Mouse (Mus musculus): ENCODE results near the gene Zwilch. TPM values are rescaled to one million over a fixed set of nuclear protein-coding genes. Genes with fewer than 3 reads are reported as not detected.
"Not testable (repeated sequence)": the region's sequence is repeated elsewhere in the genome, so short reads cannot be mapped to it uniquely, and the experiment has no call there.

The Zwilch gene
- polyA plus RNA-seq, 1 experiment from 2014 or later = 49.2 TPM

DNA sequence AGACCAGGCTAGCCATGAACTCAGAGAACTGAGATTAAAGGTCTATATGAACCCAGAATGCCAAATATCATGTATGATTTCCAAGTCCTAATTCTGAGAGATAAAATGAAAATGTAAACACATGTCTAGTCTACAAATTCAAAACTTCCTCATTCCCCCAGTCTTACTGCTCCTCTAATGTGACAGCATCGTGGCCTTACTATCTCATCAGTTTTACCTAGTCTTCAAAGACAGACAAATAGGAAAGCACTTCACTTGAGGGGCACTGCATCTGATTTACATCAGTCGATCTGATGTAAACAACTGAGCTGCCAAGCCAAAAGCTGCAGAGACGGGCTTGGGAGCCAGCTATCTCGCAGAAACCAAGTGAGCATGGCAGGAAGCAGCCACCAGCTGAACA is 43.2 kb upstream of the Zwilch start:
- Histone ChIP-seq H3K9me3 (ENCODE audit: control insufficient read depth, low read length) (no peaks in the 10 kb centered on the region), H3K4me3 (ENCODE audit: low read depth, low read length) (no peak overlapping the region), H3K27ac (ENCODE audit: low read depth, low read length) (no peak overlapping the region), H3K4me2 (ENCODE audit: low read depth, low read length, severe bottlenecking) (no peak overlapping the region), H3K36me3 (ENCODE audit: control insufficient read depth, insufficient read depth, low read length) (no peaks in the 10 kb centered on the region), H3K4me1 (replicated peaks; ENCODE audit: control insufficient read depth, insufficient read depth, low read length) (no peaks in the 10 kb centered on the region), H3K9ac (ENCODE audit: low read length) (no peak overlapping the region), H3K27me3 (ENCODE audit: control insufficient read depth, insufficient read depth, low read length) (no peaks in the 10 kb centered on the region)
- 89% methylated on average over 4 of the region's 4 CpGs for WGBS
- DNase-seq (ENCODE audit: low spot score) (no peak), ATAC-seq (replicated peaks; ENCODE audit: low FRiP score) (no peak)

DNA sequence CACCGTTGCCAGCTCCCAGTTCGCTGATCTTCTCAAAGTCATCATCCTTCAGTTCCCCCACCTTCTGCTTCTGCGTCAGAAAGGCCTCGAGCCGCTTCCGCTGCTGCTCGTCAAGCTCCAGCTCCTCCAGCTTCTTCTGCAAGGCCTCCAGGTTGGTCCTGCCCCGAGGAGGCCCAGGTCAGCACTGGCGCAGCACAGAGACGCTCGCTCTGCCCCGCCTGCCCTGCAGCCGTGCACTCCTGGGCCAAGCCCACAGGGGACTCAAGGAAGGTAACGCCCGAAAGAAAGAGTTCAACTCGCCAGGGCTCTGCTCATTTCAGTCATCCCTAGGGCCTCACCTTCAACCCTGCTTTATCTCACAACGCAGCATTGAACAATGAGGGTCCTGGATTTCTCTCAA is 41.5 kb upstream of the Zwilch start:
- Histone ChIP-seq H3K9me3 (ENCODE audit: control insufficient read depth, low read length) (no peaks in the 10 kb centered on the region), H3K4me2 (ENCODE audit: low read depth, low read length, severe bottlenecking) (no peak overlapping the region), H3K27me3 (ENCODE audit: control insufficient read depth, insufficient read depth, low read length) (no peaks in the 10 kb centered on the region), H3K36me3 (ENCODE audit: control insufficient read depth, insufficient read depth, low read length) (no peaks in the 10 kb centered on the region), H3K4me1 (replicated peaks; ENCODE audit: control insufficient read depth, insufficient read depth, low read length) (no peaks in the 10 kb centered on the region), H3K27ac (ENCODE audit: low read depth, low read length) (no peak overlapping the region), H3K4me3 (ENCODE audit: low read depth, low read length) (no peak overlapping the region), H3K9ac (ENCODE audit: low read length) (no peak overlapping the region)
- no peak for DNase-seq (ENCODE audit: low spot score)
- WGBS = 91% methylated on average over 17 of the region's 17 CpGs
- ATAC-seq (replicated peaks; ENCODE audit: low FRiP score) = no peak

DNA sequence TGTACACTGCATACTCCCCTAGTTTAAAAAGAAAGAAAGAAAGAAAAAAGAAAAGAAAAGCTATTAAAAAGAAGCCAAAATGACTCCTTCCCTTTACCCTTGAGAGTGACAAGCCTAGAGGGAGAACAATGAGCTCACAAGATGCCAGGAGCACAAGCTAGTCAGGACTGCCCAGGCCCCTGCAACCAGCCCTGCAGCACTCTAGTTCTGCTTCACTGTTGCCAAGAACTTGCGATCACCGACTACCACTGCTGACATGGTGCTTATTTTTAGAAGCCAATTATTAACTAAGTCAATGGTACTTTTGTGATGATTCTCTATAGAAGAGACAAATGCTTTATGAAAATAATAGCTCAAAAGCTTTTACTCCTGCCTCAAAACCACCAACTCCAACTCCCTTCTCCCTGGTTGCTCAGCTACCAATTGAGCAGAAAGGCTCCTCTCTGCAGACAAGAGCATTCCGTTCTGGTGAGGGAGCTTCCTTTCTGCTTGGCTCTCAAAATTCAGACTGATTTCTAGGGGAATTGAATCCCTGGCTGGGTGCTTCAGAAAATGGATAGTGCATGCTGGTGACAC is 34.7 kb upstream of the Zwilch start:
- H3K4me3 ChIP-seq (ENCODE audit: low read depth, low read length) = no peak overlapping the region
- DNase-seq (ENCODE audit: low spot score) = no peak
- no peak overlapping the region for H3K4me2 ChIP-seq (ENCODE audit: low read depth, low read length, severe bottlenecking)
- no peaks in the 10 kb centered on the region for H3K4me1 ChIP-seq (replicated peaks; ENCODE audit: control insufficient read depth, insufficient read depth, low read length)
- H3K27ac ChIP-seq (ENCODE audit: low read depth, low read length) = no peak overlapping the region
- ATAC-seq (replicated peaks; ENCODE audit: low FRiP score) = no peak
- no peaks in the 10 kb centered on the region for H3K36me3 ChIP-seq (ENCODE audit: control insufficient read depth, insufficient read depth, low read length)
- H3K9ac ChIP-seq (ENCODE audit: low read length) = no peak overlapping the region
- no peaks in the 10 kb centered on the region for H3K27me3 ChIP-seq (ENCODE audit: control insufficient read depth, insufficient read depth, low read length)
- no peaks in the 10 kb centered on the region for H3K9me3 ChIP-seq (ENCODE audit: control insufficient read depth, low read length)
- WGBS = 89% methylated on average over 3 of the region's 3 CpGs

DNA sequence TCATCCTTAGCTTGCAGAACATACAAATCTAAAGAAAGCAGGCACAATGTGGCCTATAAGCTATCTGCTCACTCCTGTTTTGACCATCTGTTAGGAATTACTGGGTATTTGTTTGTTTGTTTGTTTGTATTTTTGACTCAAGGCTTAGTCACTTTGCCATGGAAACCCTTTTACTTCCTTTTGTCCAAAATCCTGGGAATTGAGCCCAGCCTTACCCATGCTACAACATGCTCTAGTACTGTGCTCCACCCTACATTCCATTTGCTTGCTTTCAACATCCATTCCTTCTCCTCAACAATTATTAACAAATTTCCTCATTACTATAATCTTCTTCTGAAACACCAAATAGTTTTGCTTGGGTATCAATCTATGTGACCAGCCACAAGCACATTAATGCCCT is 30.0 kb upstream of the Zwilch start:
- ATAC-seq (replicated peaks; ENCODE audit: low FRiP score) (no peak), DNase-seq (ENCODE audit: low spot score) (no peak)
- Histone ChIP-seq H3K4me3 (ENCODE audit: low read depth, low read length) (no peak overlapping the region), H3K9me3 (ENCODE audit: control insufficient read depth, low read length) (no peaks in the 10 kb centered on the region), H3K27ac (ENCODE audit: low read depth, low read length) (no peak overlapping the region), H3K27me3 (ENCODE audit: control insufficient read depth, insufficient read depth, low read length) (no peaks in the 10 kb centered on the region), H3K9ac (ENCODE audit: low read length) (no peak overlapping the region), H3K36me3 (ENCODE audit: control insufficient read depth, insufficient read depth, low read length) (no peaks in the 10 kb centered on the region), H3K4me2 (ENCODE audit: low read depth, low read length, severe bottlenecking) (no peak overlapping the region), H3K4me1 (replicated peaks; ENCODE audit: control insufficient read depth, insufficient read depth, low read length) (no peaks in the 10 kb centered on the region)

DNA sequence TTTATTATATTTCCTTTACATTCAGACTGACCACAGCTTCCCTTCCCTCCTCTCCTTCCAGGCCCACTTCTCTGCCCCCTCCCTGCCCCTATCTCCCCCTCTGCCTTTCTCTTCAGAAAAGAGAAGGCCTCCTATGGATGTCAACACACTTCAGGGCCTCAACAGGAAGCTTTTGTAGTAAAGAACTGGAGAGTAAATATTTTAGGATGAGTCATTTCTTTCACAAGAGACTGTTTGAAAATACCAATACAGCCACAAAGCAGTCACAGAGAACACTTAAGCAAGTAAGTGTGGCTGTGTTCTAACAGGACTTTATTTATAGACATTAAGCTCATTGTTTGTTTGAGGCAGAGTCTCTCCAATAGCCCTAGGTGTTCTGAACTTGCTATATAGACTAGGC is 29.4 kb upstream of the Zwilch start:
- Histone ChIP-seq H3K4me2 (ENCODE audit: low read depth, low read length, severe bottlenecking) (no peak overlapping the region), H3K9me3 (ENCODE audit: control insufficient read depth, low read length) (no peaks in the 10 kb centered on the region), H3K4me1 (replicated peaks; ENCODE audit: control insufficient read depth, insufficient read depth, low read length) (no peaks in the 10 kb centered on the region), H3K27me3 (ENCODE audit: control insufficient read depth, insufficient read depth, low read length) (no peaks in the 10 kb centered on the region), H3K27ac (ENCODE audit: low read depth, low read length) (no peak overlapping the region), H3K9ac (ENCODE audit: low read length) (no peak overlapping the region), H3K4me3 (ENCODE audit: low read depth, low read length) (no peak overlapping the region), H3K36me3 (ENCODE audit: control insufficient read depth, insufficient read depth, low read length) (no peaks in the 10 kb centered on the region)
- ATAC-seq (replicated peaks; ENCODE audit: low FRiP score) (no peak), DNase-seq (ENCODE audit: low spot score) (no peak)

DNA sequence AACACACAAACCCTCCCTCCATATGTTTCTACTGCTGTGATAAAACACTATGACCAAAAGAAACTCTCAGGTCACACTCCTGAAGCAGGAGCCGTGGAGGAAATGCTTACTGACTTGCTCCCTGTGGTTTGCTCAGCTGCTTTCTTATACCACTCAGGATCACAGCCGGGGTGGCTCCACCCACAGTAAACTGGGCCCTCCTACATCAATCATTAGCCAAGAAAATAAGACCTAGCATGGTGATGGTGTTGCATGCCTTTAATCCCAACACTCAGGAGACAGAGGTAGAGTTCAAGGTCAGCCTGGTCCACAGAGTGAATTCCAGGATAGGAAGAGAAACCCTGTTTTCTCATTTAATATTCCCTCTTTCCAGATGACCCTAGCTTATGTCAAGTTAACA is 27.0 kb upstream of the Zwilch start:
- no peak overlapping the region for H3K4me2 ChIP-seq (ENCODE audit: low read depth, low read length, severe bottlenecking)
- H3K4me3 ChIP-seq (ENCODE audit: low read depth, low read length) = no peak overlapping the region
- 81% methylated on average over 2 of the region's 2 CpGs for WGBS
- DNase-seq (ENCODE audit: low spot score) = no peak
- no peak overlapping the region for H3K27ac ChIP-seq (ENCODE audit: low read depth, low read length)
- ATAC-seq (replicated peaks; ENCODE audit: low FRiP score) = no peak
- no peaks in the 10 kb centered on the region for H3K27me3 ChIP-seq (ENCODE audit: control insufficient read depth, insufficient read depth, low read length)
- no peak overlapping the region for H3K9ac ChIP-seq (ENCODE audit: low read length)
- no peaks in the 10 kb centered on the region for H3K4me1 ChIP-seq (replicated peaks; ENCODE audit: control insufficient read depth, insufficient read depth, low read length)
- H3K9me3 ChIP-seq (ENCODE audit: control insufficient read depth, low read length) = no peaks in the 10 kb centered on the region
- H3K36me3 ChIP-seq (ENCODE audit: control insufficient read depth, insufficient read depth, low read length) = no peaks in the 10 kb centered on the region

DNA sequence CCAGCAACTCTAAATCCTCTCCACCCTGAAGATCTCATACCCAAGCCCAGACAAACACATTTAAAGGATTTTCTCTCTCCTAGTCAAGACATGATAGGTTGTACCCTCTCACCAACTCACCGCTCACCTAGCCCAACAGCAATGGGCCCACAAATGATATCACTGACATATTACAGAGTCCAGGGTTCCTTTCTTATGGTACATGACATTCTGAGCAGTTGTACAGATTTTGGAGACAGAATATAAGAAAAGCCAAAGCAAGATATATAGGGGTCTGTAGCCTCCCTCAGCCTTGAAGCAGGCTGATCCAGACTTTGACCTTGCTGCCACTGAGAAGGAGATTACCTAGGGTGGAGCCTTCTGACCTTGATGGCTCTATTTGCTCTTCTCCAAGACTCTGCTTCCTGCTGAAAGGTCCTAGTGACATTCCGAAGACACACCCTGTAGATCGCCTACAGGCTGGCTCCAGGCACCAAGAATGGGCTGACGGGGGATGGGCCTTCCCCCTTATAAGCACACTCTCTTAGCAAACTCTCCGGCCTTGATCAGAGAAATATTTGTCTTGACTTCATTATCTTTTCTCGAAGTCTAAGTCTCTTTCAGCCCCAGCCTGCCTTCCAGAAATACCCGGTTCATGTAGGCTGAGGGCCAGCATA is 26.0 kb upstream of the Zwilch start:
- H3K9ac ChIP-seq (ENCODE audit: low read length); H3K9me3 ChIP-seq (ENCODE audit: control insufficient read depth, low read length); H3K4me1 ChIP-seq (replicated peaks; ENCODE audit: control insufficient read depth, insufficient read depth, low read length); DNase-seq (ENCODE audit: low spot score); ATAC-seq (replicated peaks; ENCODE audit: low FRiP score); H3K27me3 ChIP-seq (ENCODE audit: control insufficient read depth, insufficient read depth, low read length); H3K4me2 ChIP-seq (ENCODE audit: low read depth, low read length, severe bottlenecking); H3K4me3 ChIP-seq (ENCODE audit: low read depth, low read length); H3K27ac ChIP-seq (ENCODE audit: low read depth, low read length); H3K36me3 ChIP-seq (ENCODE audit: control insufficient read depth, insufficient read depth, low read length): not testable (repeated sequence)
- WGBS = 90% methylated on average over 7 of the region's 7 CpGs

DNA sequence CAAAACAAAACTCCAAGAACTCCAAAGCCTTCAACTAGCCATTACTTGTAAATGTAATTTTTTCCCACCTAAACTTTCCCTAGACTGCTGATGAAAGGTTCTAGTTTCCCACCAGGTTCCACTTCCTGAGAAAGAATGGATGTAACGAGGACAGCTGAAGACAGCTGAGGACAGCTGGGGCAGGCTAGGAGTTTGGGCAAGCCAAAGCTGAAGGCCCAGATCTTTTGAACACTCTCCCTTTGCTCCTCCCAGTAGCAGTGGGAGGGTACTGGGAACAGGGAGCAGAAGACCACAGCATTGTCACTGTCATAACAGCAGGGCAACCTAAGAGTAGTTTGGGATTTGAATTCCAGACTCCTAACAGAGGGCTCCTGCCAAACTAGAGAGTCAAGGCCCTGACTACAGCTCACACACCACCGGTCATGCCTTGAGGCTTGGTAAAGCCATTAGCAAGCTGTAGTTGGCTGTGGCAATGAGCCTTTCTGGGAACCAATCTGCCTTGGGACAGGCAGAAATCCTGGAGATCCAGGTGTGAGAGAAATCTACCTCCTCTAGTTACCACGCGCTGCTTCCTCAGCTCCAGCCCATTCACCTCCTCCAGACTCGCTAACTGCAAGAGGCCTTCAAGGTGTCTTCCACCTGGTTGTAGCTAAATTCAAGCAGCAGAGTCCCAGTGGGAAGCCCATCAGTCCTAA is 25.3 kb upstream of the Zwilch start:
- Histone ChIP-seq H3K9ac (ENCODE audit: low read length) (no peak overlapping the region), H3K4me2 (ENCODE audit: low read depth, low read length, severe bottlenecking) (no peak overlapping the region), H3K4me1 (replicated peaks; ENCODE audit: control insufficient read depth, insufficient read depth, low read length) (no peaks in the 10 kb centered on the region), H3K4me3 (ENCODE audit: low read depth, low read length) (no peak overlapping the region), H3K36me3 (ENCODE audit: control insufficient read depth, insufficient read depth, low read length) (no peaks in the 10 kb centered on the region), H3K27ac (ENCODE audit: low read depth, low read length) (no peak overlapping the region), H3K27me3 (ENCODE audit: control insufficient read depth, insufficient read depth, low read length) (no peaks in the 10 kb centered on the region), H3K9me3 (ENCODE audit: control insufficient read depth, low read length) (no peaks in the 10 kb centered on the region)
- ATAC-seq (replicated peaks; ENCODE audit: low FRiP score) = no peak
- 96% methylated on average over 5 of the region's 5 CpGs for WGBS
- DNase-seq (ENCODE audit: low spot score) = no peak

DNA sequence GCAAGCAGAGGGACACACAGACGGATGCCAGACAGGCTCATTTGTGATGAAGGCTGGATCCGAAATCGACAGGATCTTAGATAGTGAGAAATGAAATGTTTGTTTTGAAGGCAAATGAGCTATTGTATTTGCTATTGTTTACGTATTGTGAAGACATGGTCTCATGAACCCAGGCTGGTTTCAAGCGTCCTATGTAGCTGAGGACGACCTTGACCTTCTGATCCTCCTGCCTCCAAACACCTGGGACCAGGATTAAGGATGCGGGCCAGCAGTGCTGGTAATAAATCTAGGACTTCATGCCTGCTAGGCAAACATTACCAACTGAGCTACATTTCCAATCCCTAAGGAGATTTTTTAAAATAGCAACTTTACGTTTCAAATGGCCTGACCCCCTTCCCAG is 24.6 kb upstream of the Zwilch start:
- WGBS = 91% methylated on average over 8 of the region's 8 CpGs
- peaks cover 4% of the 10 kb centered on the region; the same call in 1 of the 2 replicates for H3K36me3 ChIP-seq (ENCODE audit: control insufficient read depth, insufficient read depth, low read length)
- no peak overlapping the region for H3K9ac ChIP-seq (ENCODE audit: low read length)
- DNase-seq (ENCODE audit: low spot score) (no peak), ATAC-seq (replicated peaks; ENCODE audit: low FRiP score) (no peak)
- H3K4me1 ChIP-seq (replicated peaks; ENCODE audit: control insufficient read depth, insufficient read depth, low read length) = no peaks in the 10 kb centered on the region
- no peaks in the 10 kb centered on the region for H3K27me3 ChIP-seq (ENCODE audit: control insufficient read depth, insufficient read depth, low read length)
- no peaks in the 10 kb centered on the region for H3K9me3 ChIP-seq (ENCODE audit: control insufficient read depth, low read length)
- no peak overlapping the region for H3K4me2 ChIP-seq (ENCODE audit: low read depth, low read length, severe bottlenecking)
- H3K27ac ChIP-seq (ENCODE audit: low read depth, low read length) = no peak overlapping the region
- H3K4me3 ChIP-seq (ENCODE audit: low read depth, low read length) = no peak overlapping the region
